Mouse (Mus musculus) bone marrow macrophage, adult 2 months (primary cell): ENCODE measurements around the gene Med12l. TPM values are rescaled to one million over a fixed set of nuclear protein-coding genes. Genes with fewer than 3 reads are reported as not detected.
A peak's percentile ranks its signal among the peaks of the same experiment; 100 is the strongest.

Experiments
- H3K27ac ChIP-seq: 2 replicates; pipeline ENCODE4 v1.5.1; 2012; ENCODE audit warnings: low read depth, low read length; ENCODE audit not compliant: insufficient read depth
- H3K4me1 ChIP-seq: 2 replicates; pipeline ENCODE4 v1.6.1; 2012; ENCODE audit warnings: low read length; ENCODE audit not compliant: control insufficient read depth, insufficient read depth
- H3K4me3 ChIP-seq: 2 replicates; pipeline ENCODE4 v1.5.1; 2012; ENCODE audit warnings: mild to moderate bottlenecking, low read length, moderate library complexity; ENCODE audit not compliant: insufficient read depth
- CTCF ChIP-seq: IDR thresholded peaks from 2 replicates; pipeline ENCODE4 v1.5.1; 2012; ENCODE audit warnings: low read depth, mild to moderate bottlenecking, low read length, moderate library complexity
- POLR2A ChIP-seq: IDR thresholded peaks from 2 replicates; pipeline ENCODE4 v1.6.1; 2012; ENCODE audit warnings: mild to moderate bottlenecking, low read depth, low read length, borderline replicate concordance
- polyA plus RNA-seq: library from polyadenylated mRNA; stranded (reverse); fragments of >200 nt; gene quantifications from 2 replicates; pipeline ENCODE4 v1.2.4, GENCODE M21; 2012; ENCODE audit not compliant: missing spikeins, insufficient read depth, insufficient read length

Med12l gene
- polyA plus RNA-seq, 1 experiment, result 0.44 TPM

DNA sequence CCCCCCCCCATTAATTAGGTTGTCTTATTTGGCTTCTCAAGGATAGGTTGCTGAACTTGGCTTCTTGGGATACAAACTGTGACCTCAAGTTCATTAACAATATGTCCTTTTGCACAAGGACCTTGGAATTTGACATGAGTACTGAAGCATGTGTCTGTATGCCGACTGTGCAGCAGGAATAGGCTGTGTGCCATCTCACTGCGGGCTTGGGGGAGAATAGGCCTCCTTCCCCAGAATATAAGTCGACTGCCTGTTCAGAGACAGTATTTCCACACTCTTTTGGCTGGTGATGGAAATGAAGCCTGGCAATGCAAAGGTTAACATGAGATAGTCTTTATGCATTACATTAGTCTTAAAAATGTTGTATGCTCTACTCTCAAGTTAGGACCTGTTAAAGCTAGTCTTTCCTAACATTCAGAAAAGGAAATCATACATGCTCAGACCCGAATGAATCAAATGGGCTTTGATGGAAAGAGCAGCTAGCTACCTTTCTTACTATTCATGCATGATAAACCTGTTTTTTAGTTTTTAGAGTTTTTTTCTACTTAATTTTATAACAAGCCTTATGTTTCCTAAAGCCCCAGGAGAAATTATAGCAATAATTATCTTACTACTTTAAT is 191.8 kb downstream of the Med12l start:
- H3K27ac ChIP-seq, result no peak overlapping the region
- no peak overlapping the region for H3K4me3 ChIP-seq
- TF ChIP-seq CTCF (no peak), POLR2A (no peak)
- peaks cover 5% of the 10 kb centered on the region for H3K4me1 ChIP-seq

DNA sequence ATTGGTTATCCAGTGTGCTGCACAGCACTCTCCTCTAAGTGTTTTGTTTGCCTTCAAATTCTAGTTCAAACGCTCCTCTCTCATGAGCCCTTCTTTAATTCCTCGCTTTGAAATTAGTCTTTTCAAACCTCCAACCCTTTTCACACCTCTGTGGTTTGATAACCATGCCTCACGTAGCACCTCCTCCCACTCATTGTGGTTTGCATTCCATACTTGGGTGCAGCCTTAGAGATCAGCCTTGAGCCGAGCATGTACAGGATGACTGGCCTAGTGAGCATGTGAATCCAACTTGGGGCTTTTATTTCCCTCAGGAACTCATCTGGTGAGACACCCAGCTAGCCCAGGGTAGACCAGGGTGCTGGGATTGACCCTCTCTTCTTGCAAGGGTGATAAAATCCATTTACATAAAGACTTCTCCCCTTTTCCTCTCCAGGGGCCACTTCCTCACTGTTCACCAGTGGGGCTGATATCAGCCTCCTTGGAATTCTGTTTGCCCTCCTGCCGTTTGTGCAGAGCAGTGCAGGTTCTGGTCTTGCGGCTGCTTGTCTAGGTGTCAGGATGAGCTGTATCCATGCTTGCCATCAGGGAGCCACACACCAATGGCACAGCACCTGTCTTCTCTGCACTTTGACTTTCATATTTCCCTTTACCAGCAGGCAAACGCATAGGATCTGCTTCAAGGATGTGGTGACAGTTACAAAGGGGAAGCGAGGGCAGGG is 198.3 kb downstream of the Med12l start:
- no peak overlapping the region for H3K4me3 ChIP-seq
- peaks cover 53% of the 10 kb centered on the region for H3K4me1 ChIP-seq
- TF ChIP-seq CTCF, result no peak
- TF ChIP-seq POLR2A, result no peak
- H3K27ac ChIP-seq, result no peak overlapping the region

- TF ChIP-seq POLR2A (no peak), CTCF (no peak)
- Histone ChIP-seq H3K4me3 (no peak overlapping the region), H3K4me1 (peaks cover 62% of the 10 kb centered on the region), H3K27ac (peak overlapping the region; percentile 87)
Observed at GRCm38 (mm10) chr3:59204719-59205503, 199.3 kb downstream of the Med12l start.

GRCm38 (mm10) chr3:59205941-59206340 is 200.3 kb downstream of the Med12l start:
- Histone ChIP-seq H3K27ac (peak overlapping the region; percentile 87), H3K4me3 (no peak overlapping the region), H3K4me1 (peaks cover 69% of the 10 kb centered on the region)
- TF ChIP-seq CTCF (no peak), POLR2A (no peak)

DNA sequence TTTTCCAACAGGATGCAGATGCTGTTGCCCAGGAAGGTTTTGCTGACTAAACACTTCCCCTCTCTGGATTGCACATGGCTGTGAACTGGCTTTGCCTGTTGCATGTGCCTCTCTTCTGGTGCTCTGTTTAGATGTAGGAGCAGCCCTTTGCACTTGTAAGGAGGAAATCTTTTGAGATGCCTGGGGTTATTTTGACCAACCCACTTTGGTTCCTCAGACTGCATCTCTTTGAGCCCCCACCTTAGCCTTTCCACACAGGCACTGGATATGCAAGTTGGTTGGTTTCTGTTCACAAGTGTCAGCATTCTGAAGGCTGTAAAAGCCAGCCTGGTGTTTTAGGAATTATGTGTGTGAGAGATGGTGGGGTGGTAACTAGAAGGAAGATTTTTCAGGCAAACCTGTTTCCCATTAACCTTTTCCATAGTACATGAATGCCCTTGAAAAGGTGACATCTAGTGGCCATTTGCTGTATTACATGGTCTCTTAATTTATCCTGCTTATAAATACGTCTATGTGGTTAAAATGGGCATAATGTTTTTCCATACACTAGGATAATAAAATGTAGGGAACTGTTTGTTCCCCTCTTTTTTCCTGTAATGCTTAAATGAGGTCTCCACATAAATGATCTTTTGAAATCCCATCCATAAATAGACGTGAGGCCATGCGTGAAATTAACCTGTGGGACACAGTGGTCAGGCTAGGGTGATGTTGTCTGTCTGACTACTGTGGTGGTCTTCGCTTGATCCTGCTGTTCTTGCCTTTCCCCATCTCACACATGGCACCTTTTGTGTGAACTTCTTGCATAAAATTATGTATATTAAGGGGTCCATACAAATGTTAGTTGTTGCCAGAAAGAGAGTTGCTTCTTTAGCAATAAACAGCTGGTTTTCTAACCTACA is 203.3 kb downstream of the Med12l start:
- TF ChIP-seq CTCF, result no peak
- TF ChIP-seq POLR2A, result no peak
- peaks cover 77% of the 10 kb centered on the region for H3K4me1 ChIP-seq
- peak overlapping the region; percentile 84 for H3K27ac ChIP-seq
- H3K4me3 ChIP-seq, result peak overlapping the region; percentile 26; the same call in 1 of the 2 replicates

- Histone ChIP-seq H3K4me1 (peaks cover 65% of the 10 kb centered on the region), H3K27ac (peak overlapping the region; percentile 94), H3K4me3 (peak overlapping the region; percentile 43)
- TF ChIP-seq CTCF (no peak), POLR2A (no peak)
Observed at GRCm38 (mm10) chr3:59210089-59210488, 204.5 kb downstream of the Med12l start.

DNA sequence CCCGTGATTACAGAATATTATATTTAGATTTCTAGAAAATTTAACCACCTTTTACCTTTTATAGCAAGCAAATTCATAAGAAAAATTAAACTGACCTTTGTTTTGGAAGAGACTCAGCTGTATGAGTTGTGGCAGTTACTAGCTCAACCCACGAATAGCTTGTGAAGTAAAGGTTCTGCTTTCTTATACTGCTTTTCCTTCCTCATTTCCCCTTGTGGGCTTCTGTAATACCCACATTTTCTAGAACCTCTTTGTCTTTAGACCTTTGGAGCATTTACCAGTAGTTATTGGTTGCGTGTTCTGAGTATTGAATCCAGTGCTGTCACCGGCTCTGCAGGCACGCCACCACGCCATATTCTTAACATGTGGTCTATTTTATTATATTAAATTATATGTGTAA is 205.1 kb downstream of the Med12l start, which contains the start of gene P2ry13:
Gene P2ry13 (minus strand): TSS at position 156 of the 400 bp plus-strand sequence.
- no peak for TF ChIP-seq POLR2A
- TF ChIP-seq CTCF, result no peak
- peak within 1 kb of the TSS; percentile 94 for H3K27ac ChIP-seq
- H3K4me1 ChIP-seq, result peaks cover 59% of the 10 kb centered on the region
- H3K4me3 ChIP-seq, result peak within 1 kb of the TSS; percentile 44

GRCm38 (mm10) chr3:59211784-59212183 is 206.2 kb downstream of the Med12l start:
- peaks cover 50% of the 10 kb centered on the region for H3K4me1 ChIP-seq
- TF ChIP-seq POLR2A (no peak), CTCF (no peak)
- peak overlapping the region; percentile 94 for H3K27ac ChIP-seq
- peak overlapping the region; percentile 44 for H3K4me3 ChIP-seq

- Histone ChIP-seq H3K4me1 (peaks cover 47% of the 10 kb centered on the region), H3K4me3 (no peak overlapping the region), H3K27ac (peak overlapping the region; percentile 77)
- no peak for TF ChIP-seq CTCF
- TF ChIP-seq POLR2A, result no peak
Observed at GRCm38 (mm10) chr3:59212404-59212803, 206.8 kb downstream of the Med12l start.
